Mouse (Mus musculus): ENCODE results near the gene Itpkb.

Gene Itpkb

DNA sequence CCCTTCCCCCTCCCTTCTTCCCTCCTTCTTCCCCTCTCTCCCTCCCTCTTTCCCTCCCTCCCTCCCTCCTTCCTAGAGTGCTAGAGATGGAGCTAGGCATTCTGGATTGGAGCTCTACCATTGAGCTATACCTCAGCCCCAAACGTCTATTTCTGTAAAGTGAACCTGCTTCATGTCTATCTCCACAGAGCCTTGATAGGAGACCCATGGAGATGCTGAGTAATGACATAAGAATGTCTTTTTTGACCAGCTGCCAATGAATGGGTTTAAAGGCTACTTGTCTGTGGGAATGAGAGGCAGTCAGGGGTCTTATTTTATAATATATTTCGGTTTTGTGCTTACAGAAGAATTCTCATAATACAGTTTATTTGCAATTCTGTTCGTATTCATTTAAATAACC lies 15.2 kb upstream of the Itpkb start:
- DNase-seq, result no peak

DNA sequence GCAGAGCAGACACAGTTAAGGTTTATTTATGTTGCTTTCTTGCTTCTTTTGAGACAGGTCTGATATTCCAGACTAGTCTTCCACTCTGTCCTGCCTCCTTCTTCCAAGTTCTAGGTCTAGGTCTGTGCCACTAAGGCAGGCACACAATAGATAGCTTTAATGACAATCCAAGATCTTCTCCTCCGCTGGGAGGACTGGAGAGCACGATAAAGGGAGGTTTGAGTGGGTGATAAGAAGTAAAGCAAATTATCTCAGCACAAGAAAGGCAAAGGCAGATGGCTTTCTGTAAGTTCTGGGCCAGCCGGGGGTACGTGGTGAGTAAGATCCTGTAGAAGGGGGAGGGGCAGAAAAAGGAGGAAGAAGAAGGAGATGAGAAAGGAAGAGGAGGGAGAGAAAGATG lies 12.8 kb upstream of the Itpkb start:
- no peak for DNase-seq

DNA sequence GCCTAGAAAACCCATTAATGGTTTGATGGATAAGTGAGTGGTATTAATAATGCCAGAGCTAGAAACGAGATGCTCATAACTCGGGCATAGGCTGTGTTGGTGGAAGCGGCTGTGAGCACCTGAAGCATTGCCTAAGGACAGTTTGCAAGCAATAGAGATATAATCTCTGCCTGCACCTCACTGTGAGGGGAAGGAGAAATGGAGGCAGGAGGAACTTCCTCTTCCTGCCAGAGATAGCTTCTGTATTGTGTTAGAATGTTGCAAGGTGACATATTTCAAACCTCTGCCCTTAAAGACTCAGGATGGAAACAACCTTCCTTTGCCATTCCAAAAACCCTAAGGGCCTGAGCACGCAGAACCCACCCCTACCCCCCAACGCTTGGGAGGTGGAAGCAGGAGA lies 11.9 kb upstream of the Itpkb start:
- no peak for DNase-seq

GRCm38 (mm10) chr1:180319895-180320294 lies 10.4 kb upstream of the Itpkb start:
- no peak for DNase-seq

- DNase-seq, result no peak
Observed at GRCm38 (mm10) chr1:180322896-180323295, 7.4 kb upstream of the Itpkb start.

GRCm38 (mm10) chr1:180323491-180323890 lies 6.8 kb upstream of the Itpkb start:
- DNase-seq, result no peak

DNA sequence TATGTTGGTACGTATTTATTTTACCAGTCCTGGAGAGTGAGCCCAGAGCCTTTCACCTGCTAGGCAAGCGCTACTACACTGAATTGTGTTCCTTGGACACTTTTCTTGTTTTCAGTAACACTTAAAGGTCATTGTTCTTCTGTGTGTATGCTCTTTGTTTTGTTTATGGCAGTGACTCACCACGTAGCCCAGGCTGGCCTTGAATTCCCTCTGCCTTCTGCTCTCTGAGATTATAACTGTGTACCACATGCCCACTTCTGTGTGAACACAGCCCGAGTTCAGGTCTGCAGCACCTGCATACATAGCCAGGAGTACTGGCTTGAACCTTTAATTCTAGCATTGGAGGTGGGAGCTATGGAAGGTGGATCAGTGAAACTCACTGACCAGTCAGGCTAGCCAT lies 6.0 kb upstream of the Itpkb start:
- no peak for DNase-seq

DNA sequence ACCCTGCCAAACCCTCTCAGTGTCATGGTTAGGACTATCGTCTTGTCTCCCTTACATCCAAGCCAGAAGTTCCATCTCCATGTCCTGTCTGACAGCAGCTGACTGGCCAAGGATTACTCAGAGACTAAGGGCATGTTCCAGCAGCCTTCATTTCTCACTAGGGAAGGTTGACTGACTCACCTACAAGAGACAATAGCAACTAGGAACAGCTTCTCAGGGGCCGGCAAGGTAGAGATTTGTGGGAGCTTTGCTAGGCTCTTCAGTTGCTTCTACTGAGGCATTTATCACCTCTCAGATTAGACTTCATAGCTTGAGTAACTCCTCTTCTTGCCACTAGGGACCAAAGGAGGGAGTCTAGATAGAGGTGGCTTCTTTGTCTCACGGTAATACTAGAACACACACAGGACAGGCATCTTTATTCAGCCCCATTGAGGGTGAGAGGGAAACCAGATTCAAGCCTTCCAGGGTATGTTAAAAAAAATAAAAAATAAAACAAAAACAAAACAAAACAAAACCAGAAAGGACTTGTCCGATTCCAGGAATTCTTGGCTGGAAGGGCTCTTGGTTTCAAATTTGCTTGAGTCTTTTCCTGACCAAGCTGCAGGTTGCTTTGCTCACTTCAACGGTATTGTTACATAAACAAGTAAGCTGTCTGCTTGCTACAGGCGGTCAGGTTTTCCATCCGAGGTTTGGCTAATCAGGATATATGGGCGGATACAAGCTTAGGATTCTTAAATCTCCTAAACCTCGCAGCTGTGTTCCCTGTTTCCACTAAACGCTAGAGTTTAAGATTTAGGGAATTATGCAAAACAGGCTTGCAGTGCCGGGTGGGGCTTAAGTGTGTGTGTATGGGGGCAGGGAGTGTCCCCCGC lies 1.3 kb upstream of the Itpkb start:
- DNase-seq, result no peak

DNA sequence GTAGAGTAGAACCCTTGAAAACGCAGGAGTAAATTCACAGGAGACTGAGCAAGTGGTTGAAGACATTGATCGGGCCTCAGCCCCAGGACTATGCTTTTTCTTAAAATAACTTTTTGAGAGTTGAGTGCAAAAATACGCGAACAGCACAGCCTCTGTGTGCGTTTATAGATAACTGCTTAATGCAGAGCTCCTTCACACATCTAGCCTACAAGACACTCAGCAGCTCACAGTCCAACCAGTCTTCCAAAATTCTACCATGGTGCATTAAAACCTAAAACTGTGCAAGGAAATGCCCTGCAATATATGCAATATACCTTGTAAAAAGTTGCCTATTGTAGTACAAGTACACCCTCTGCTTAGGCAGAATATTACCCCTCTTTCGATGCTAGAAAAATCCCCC lies 579 bp upstream of the Itpkb start:
- no peak for DNase-seq

DNA sequence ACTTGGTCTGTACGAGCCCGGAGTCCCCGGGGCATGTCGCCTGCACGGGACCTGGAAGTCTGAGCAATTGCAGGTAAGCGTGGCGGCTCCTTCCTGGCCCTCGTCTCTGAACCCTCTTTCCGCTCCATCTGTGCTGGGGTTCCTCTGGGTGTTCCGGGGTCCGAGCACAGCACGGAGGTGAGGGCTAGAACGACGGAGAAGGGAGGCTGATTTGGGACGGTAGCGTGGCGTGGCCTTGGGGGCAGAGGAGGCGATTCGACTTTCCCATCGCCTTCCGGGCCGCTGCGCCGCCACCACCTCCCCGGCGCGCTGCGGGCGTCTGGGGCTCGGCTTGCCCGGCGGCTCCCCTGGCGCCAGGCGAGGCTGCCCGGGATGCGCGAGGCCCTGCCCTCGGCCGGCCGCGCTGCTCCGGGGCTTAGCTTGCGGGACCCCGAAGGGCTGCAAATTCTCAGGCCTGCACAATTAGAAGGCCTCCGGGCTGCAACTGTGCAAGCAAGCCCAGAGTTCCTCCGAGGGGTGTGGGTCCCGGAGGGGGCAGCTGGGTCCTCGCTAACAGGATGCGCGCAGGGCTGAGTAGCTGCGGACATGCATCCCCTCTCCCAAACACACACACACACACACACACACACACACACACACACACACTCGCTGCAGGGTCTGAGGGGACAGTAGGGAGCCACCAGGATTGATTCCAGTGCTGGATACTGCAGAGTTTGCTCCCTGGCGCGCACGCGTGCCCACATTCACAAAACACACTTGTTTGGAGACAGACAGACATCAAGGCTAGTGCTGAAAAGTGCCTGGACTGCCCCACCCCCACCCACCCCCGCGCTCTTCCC lies 641 bp downstream of the Itpkb start:
- peak; percentile 60 for DNase-seq

DNA sequence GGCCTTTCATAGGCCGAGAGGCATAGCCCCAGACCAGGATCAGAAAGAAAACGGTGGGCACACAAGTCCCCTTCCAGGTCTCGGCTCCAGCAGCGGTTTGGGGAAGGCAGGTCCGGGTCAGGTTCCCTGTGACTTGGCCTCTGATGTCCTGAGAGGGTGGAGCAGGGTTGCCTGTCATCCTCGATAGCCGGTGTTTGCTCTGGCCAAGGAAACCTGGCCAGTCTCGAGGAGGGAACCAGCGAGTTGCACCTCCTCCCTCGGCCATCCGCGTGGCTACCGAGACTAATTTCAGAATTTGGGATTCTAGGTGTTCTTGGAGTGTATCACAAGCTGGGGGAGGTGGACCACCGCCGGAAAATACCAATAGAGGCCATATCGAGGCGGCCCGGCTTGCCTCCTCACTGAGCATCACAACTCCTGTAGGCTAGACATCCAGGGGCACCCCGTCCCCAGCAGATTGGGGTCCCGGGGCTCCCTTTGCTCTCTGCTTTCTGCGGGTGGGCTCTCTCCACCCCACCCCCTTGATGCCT lies 1.3 kb downstream of the Itpkb start:
- peak; percentile 52 to 65 for DNase-seq

GRCm38 (mm10) chr1:180332076-180332927 lies 2.0 kb downstream of the Itpkb start:
- DNase-seq, result peak; percentile 65 to 71

DNA sequence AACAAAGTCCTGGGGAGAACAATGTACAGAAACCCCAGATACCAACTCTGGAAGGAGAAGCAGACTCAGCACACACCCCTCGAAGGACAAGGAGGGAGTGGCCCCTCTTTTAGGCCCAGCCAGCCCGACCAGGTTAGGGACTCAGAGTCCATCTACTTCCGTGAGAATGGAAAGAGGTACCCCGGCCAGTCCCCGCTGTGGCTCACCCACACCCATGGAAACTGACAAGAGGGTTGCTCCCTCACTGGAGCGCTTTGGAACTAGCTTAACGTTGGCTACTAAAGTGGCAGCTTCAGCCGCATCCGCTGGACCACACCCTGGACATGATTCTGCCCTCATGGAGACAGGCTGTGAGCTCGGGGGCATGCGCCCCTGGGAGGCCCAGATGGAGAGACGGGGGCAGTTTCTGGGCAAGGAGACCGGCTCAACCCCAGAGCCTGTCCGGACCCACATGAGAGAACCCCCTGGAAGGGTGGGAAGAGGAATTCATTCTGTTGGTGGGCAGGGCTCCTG lies 2.7 kb downstream of the Itpkb start:
- no peak for DNase-seq

DNA sequence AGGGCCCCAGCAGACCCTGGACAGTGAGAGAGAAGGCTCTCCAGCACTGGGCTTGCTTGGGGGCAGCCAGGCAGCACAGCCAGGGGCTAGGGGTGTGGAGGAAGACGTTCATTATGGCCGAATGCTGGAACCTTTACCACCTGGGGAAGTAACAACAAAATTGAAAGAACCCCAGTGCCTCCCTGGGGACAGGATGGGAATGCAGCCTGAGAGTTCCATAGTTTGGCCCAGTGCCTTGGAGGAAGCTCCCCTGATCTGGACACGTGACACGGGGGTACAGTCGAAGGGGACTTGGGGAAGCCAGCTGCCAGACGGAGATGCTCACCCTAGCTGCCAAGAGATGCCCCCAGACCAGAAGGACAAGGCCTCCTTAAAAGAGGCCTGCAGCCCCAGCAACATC lies 3.3 kb downstream of the Itpkb start:
- peak; percentile 39 to 51 for DNase-seq

GRCm38 (mm10) chr1:180334541-180334940 lies 4.3 kb downstream of the Itpkb start:
- DNase-seq, result no peak

DNA sequence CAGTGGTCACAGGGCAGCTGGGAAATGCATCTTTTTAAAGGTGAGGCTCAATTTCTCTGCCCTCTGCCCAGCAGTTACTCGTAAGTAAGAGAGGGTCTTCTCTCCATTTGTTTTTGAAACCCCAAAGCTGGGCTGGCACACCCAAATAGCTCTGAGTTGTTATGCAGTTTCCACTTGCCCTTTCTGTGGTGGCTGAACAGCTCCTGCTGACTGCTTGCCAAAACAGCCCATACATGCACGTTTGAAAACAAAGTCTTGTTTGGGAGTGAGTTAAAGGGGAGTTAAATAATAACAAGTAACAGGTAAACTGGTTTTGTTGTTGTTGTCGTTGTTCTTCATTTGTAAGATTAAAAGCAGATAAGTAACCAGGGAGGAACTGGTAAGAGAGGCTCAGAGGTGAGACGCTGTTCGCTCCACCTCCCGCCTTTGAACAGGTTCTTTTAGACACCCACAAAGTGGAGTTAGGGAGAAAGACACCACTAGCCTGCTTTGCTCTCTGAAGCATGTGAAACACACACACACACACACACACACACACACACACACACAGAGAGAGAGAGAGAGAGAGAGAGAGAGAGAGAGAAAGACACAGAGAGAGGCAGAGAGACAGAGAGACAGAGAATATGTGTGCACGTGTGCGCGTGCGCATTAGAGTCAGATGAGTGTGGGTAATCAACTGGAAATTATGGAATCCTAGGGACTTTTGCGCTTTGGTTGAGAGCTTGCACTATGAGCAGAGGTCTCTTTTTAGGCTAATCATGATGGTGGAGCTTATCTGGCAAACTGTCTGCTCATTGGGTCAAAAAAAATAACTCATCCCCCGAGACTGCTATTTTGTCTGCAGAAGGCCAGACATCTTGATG lies 5.5 kb downstream of the Itpkb start:
- DNase-seq, result no peak

DNA sequence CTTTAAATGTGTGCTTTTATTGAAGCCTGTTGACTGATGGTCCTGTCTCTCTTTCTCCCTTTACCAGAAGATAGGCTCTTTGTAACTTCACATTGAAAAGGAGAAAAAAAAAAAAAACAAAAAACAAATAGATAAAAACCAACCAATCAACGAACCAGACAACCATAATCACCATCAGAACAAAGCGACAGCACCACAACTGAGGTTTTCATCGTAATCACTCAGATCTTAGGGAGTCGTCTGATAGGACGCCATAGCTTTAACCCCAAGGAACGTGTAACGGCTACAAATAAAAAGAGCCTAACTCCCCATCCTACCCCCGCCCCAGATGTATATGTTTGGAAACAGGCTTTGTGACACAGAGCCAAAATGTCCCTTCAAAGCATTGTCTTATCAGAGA lies 8.1 kb downstream of the Itpkb start:
- DNase-seq, result no peak

GRCm38 (mm10) chr1:180339143-180339542 lies 8.9 kb downstream of the Itpkb start:
- DNase-seq, result no peak

DNA sequence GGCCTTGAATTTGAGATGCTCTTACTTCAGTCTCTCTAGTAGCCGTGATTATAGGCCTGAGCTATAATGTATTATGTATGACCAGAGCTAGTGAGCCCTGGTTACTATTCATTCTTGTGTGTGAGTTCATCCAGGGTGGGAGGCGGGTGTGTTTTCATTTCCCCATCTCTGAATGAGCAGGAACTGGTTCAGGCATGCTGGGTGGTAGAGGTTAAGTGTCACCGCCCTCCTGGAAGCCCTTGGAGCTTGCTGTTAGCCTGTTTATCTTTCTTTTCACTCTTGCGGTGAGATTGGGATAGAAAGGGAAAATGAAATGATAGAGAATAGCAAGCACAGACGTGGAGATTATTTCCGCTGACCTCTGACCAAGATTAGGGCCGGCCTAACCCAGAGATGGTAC lies 12.7 kb downstream of the Itpkb start:
- DNase-seq, result no peak

GRCm38 (mm10) chr1:180343434-180344210 lies 13.3 kb downstream of the Itpkb start:
- DNase-seq, result no peak

DNA sequence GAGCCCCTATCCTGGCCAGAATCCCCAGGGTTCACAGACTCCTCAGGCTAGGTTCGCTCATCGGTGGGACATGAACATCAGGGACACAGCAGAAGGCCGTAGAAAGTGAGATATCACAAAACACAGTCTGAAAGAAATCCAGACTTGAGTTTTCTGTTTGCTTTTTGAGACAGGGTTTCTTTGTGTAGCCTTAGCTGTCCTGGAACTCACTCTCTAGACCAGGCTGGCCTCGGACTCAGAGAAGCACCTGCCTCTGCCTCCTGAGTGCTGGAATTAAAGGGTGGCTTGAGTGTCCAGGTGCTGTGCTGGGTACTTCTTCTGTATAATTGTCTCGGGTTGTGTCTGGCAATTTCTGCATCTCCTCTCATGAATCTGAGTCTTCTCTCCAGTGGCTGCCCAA lies 14.8 kb downstream of the Itpkb start:
- DNase-seq, result no peak

Data from cerebellum, postnatal 10 days (tissue).